Mouse (Mus musculus) neural tube, embryonic 11.5 days (tissue): ENCODE data around the gene Gm20388. TPM values are rescaled to one million over a fixed set of nuclear protein-coding genes. Genes with fewer than 3 reads are reported as not detected.

Experiments
- ATAC-seq: fragments of 200-750 bp; cut with Nextera tagmentation; 2 replicates; pipeline ENCODE4 v1.8.0; 2017; ENCODE audit warnings: moderate number of reproducible peaks, mild to moderate bottlenecking, moderate TSS enrichment, moderate library complexity; ENCODE audit not compliant: insufficient read depth, low FRiP score, low TSS enrichment
- DNase-seq: peaks from one replicate; pipeline ENCODE4 v3.0.0-alpha.2; 2015; ENCODE audit warnings: low spot score
- H3K27ac ChIP-seq: fragments of 300-500 bp; sonication (generic); 2 replicates; pipeline ENCODE4 v1.5.1; 2014; ENCODE audit warnings: low read depth, mild to moderate bottlenecking, low read length
- H3K27me3 ChIP-seq: fragments of 300-500 bp; sonication (generic); 2 replicates; pipeline ENCODE4 v1.6.1; 2014; ENCODE audit warnings: mild to moderate bottlenecking, low read length, mixed read lengths; ENCODE audit not compliant: control insufficient read depth, insufficient read depth
- H3K36me3 ChIP-seq: fragments of 300-500 bp; sonication (generic); 2 replicates; pipeline ENCODE4 v1.6.1; 2014; ENCODE audit warnings: mild to moderate bottlenecking, low read length, moderate library complexity, mixed read lengths; ENCODE audit not compliant: control insufficient read depth, insufficient read depth
- H3K4me1 ChIP-seq: fragments of 300-500 bp; sonication (generic); 2 replicates; pipeline ENCODE4 v1.6.1; 2014; ENCODE audit warnings: low read length, mixed read lengths; ENCODE audit not compliant: control insufficient read depth, insufficient read depth
- H3K4me2 ChIP-seq: fragments of 300-500 bp; sonication (generic); 2 replicates; pipeline ENCODE4 v1.6.1; 2014; ENCODE audit warnings: low read depth, mild to moderate bottlenecking, moderate library complexity
- H3K4me3 ChIP-seq: fragments of 300-500 bp; sonication (generic); 2 replicates; pipeline ENCODE4 v1.5.1; 2014; ENCODE audit warnings: low read depth, low read length
- H3K9ac ChIP-seq: fragments of 300-500 bp; sonication (generic); 2 replicates; pipeline ENCODE4 v1.6.1; 2014; ENCODE audit warnings: mild to moderate bottlenecking, low read length
- H3K9me3 ChIP-seq: fragments of 300-500 bp; sonication (generic); 2 replicates; pipeline ENCODE4 v1.6.1; 2016; ENCODE audit warnings: low read length; ENCODE audit not compliant: control insufficient read depth
- WGBS: fragments of 180-500 bp; shearing (Covaris S2); extraction: QIAGEN DNeasy Blood & Tissue Kit; methylation state at CpG from one replicate; pipeline ENCODE4 v1.1.7; 2014; 5-methylcytosine and 5-hydroxymethylcytosine counted together
- polyA plus RNA-seq: library from polyadenylated mRNA; unstranded; fragments of >200 nt; fragmentation: Nextera tagmentation; extraction: Ambion mirVana; gene quantifications from 2 replicates; pipeline ENCODE4 v1.2.1, GENCODE M21; 2014

Gene Gm20388
- polyA plus RNA-seq, 1 experiment from 2014 or later, result not detected

- no peak overlapping the region for H3K27ac ChIP-seq
- H3K4me3 ChIP-seq, result no peak overlapping the region
- H3K36me3 ChIP-seq, result no peaks in the 10 kb centered on the region
- peak; percentile 75 for DNase-seq
- ATAC-seq, result no peak
- H3K9ac ChIP-seq, result no peak overlapping the region
- H3K4me2 ChIP-seq, result no peak overlapping the region
- WGBS, result 65% methylated on average over 16 of the region's 16 CpGs
- no peaks in the 10 kb centered on the region for H3K9me3 ChIP-seq
- H3K27me3 ChIP-seq, result no peaks in the 10 kb centered on the region
- no peaks in the 10 kb centered on the region for H3K4me1 ChIP-seq
Observed at GRCm38 (mm10) chr8:123768492-123769356, 3858.1 kb downstream of the Gm20388 start.

DNA sequence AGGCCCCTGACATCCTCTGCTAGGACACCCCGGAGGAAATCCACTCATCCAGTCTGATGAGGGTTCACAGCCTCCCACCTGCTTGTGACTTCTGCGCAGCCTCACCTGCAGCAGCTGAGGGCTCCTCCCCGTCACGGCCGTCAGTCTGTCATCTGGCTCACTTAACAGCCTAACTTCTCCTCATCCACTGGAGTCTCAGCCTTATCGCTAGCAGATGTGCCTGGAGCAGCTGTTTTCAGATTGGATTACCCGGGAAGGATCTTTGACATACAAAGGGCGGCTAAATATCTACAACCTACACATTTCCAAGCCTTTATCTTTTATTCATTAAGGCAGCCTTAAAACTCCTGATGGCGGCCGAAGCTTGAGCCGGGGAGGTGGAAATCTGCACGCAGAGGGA lies 3862.8 kb downstream of the Gm20388 start:
- H3K27ac ChIP-seq, result no peak overlapping the region
- no peak overlapping the region for H3K4me2 ChIP-seq
- H3K4me3 ChIP-seq, result no peak overlapping the region
- H3K36me3 ChIP-seq, result no peaks in the 10 kb centered on the region
- DNase-seq, result no peak
- 73% methylated on average over 12 of the region's 12 CpGs for WGBS
- no peaks in the 10 kb centered on the region for H3K4me1 ChIP-seq
- no peak for ATAC-seq
- H3K9ac ChIP-seq, result no peak overlapping the region
- H3K9me3 ChIP-seq, result no peaks in the 10 kb centered on the region
- no peaks in the 10 kb centered on the region for H3K27me3 ChIP-seq

DNA sequence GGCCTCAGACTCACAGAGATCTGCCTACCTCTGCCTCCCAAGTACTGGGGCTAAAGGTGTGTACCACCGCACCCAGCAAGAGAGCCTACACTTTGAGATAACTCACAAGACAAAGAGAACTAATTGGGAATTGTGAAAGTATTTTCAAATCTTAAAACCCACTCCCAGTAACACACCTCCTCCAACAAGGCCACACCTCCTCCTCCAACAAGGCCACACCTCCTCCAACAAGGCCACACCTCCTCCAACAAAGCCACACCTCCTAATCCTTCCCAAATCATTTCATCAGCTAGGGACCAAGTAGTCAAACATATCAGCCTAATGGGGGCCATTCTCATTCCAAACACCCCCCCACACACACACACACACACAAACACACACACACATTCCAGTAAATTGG lies 3863.8 kb downstream of the Gm20388 start:
- WGBS, result 95% methylated on average over 1 of the region's 1 CpGs
- H3K36me3 ChIP-seq, result no peaks in the 10 kb centered on the region
- no peak overlapping the region for H3K4me2 ChIP-seq
- H3K27ac ChIP-seq, result no peak overlapping the region
- no peak overlapping the region for H3K9ac ChIP-seq
- ATAC-seq (no peak), DNase-seq (no peak)
- no peaks in the 10 kb centered on the region for H3K4me1 ChIP-seq
- no peaks in the 10 kb centered on the region for H3K27me3 ChIP-seq
- no peaks in the 10 kb centered on the region for H3K9me3 ChIP-seq
- H3K4me3 ChIP-seq, result no peak overlapping the region

GRCm38 (mm10) chr8:123777319-123777718 lies 3866.7 kb downstream of the Gm20388 start:
- no peaks in the 10 kb centered on the region for H3K36me3 ChIP-seq
- no peak overlapping the region for H3K4me2 ChIP-seq
- ATAC-seq, result no peak
- H3K27me3 ChIP-seq, result no peaks in the 10 kb centered on the region
- H3K27ac ChIP-seq, result no peak overlapping the region
- no peak overlapping the region for H3K9ac ChIP-seq
- no peak overlapping the region for H3K4me3 ChIP-seq
- H3K4me1 ChIP-seq, result peaks cover 5% of the 10 kb centered on the region; the same call in 1 of the 2 replicates
- H3K9me3 ChIP-seq, result no peaks in the 10 kb centered on the region
- DNase-seq, result no peak
- WGBS, result 57% methylated on average over 7 of the region's 7 CpGs

DNA sequence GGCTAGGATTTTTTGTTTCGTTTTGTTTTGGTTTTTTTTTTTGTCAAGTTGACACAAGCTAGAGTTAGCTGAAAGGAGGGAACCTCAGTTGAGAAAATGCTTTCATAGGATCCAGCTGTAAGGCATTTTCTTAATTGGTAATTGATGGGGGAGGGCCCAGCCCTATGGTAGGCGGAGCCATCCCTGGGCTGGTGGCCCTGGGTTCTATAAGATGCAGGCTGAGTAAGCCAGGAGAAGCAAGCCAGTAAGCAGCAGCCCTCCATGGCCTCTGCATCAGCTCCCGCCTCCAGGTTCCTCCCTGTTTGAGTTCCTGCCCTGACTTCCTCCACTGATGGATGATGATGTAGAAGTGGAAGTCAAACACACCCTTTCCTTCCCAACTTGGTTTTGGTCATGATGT lies 3869.8 kb downstream of the Gm20388 start:
- Histone ChIP-seq H3K36me3 (no peaks in the 10 kb centered on the region), H3K4me1 (peaks cover 5% of the 10 kb centered on the region; the same call in 1 of the 2 replicates), H3K9me3 (no peaks in the 10 kb centered on the region), H3K4me3 (no peak overlapping the region), H3K9ac (no peak overlapping the region), H3K27me3 (no peaks in the 10 kb centered on the region), H3K27ac (no peak overlapping the region), H3K4me2 (no peak overlapping the region)
- no peak for ATAC-seq
- 74% methylated on average over 3 of the region's 3 CpGs for WGBS
- no peak for DNase-seq

- Histone ChIP-seq H3K9me3 (no peaks in the 10 kb centered on the region), H3K4me2 (no peak overlapping the region), H3K9ac (no peak overlapping the region), H3K36me3 (no peaks in the 10 kb centered on the region), H3K4me1 (peaks cover 5% of the 10 kb centered on the region; the same call in 1 of the 2 replicates), H3K27me3 (no peaks in the 10 kb centered on the region), H3K4me3 (no peak overlapping the region), H3K27ac (no peak overlapping the region)
- DNase-seq (peak; percentile 34), ATAC-seq (no peak)
- WGBS, result 42% methylated on average over 8 of the region's 8 CpGs
Observed at GRCm38 (mm10) chr8:123781256-123781655, 3870.6 kb downstream of the Gm20388 start.

DNA sequence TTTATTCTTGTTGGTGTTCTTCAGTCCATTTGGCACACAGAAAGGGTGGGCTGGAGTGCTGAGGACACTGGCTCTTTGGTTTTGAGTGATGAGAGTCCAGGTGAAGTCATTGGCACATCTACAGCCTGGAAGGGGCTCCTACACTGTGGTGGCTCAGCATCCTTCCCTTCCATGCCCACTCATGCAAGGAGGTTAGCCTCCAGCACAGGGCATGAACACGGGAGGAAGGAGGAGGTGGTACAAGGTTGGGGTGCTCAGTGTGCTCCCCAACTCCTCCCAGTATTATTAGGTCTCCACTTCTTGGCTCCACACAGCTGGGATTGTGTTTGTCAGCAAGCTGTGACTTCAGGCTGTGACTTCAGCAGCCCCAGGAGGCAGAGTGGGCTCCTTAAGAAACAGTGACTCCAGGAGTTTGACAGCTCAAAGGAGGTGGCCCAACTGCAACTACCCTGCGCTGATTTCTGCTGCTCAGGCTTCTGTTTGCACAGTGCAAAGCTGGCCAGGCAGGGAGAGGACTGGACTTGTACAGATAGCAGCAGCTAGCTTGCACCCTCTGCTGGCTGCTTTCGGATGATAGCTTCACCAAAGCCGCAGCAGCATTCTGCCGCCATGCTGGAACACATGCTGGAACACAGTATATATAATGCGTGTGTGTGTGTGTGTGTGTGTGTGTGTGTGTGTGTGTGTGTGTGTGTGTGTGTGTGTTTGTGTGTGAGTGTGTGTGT lies 3873.0 kb downstream of the Gm20388 start:
- no peak overlapping the region for H3K4me2 ChIP-seq
- no peaks in the 10 kb centered on the region for H3K9me3 ChIP-seq
- WGBS, result 21% methylated on average over 6 of the region's 6 CpGs
- H3K27ac ChIP-seq, result no peak overlapping the region
- H3K27me3 ChIP-seq, result no peaks in the 10 kb centered on the region
- no peak overlapping the region for H3K4me3 ChIP-seq
- peaks cover 5% of the 10 kb centered on the region; the same call in 1 of the 2 replicates for H3K4me1 ChIP-seq
- ATAC-seq (peak; percentile 53; the same call in 1 of the 2 replicates), DNase-seq (peak; percentile 87)
- no peak overlapping the region for H3K9ac ChIP-seq
- no peaks in the 10 kb centered on the region for H3K36me3 ChIP-seq

DNA sequence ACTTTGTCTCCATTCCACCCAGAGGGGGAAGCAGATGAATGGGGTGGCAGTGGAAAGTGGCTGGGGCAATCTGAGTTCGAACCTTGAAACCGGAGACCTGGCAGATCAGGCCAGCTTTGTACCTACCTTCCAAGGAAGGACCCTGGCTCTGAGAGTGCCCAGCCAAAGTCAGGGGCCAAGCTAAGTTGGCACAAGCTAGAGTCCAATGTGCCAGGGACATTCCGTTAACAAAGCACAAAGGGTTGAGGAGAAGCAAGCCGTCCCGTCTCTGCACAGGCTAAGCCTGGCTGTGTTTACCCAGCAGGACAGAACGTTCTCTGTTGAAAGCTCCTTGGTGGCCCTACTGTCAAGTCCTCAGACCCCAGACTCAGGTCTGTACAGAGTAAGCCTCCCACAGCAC lies 3875.5 kb downstream of the Gm20388 start:
- no peak for DNase-seq
- H3K9me3 ChIP-seq, result no peaks in the 10 kb centered on the region
- WGBS, result 81% methylated on average over 6 of the region's 6 CpGs
- H3K27me3 ChIP-seq, result no peaks in the 10 kb centered on the region
- no peak for ATAC-seq
- H3K4me3 ChIP-seq, result no peak overlapping the region
- no peak overlapping the region for H3K4me2 ChIP-seq
- H3K9ac ChIP-seq, result no peak overlapping the region
- no peak overlapping the region for H3K27ac ChIP-seq
- no peaks in the 10 kb centered on the region for H3K36me3 ChIP-seq
- peaks cover 2% of the 10 kb centered on the region; the same call in 1 of the 2 replicates for H3K4me1 ChIP-seq
